Mouse (Mus musculus): ENCODE measurements around the gene Zfp653.
A peak's percentile ranks its signal among the peaks of the same experiment; 100 is the strongest.

DNA sequence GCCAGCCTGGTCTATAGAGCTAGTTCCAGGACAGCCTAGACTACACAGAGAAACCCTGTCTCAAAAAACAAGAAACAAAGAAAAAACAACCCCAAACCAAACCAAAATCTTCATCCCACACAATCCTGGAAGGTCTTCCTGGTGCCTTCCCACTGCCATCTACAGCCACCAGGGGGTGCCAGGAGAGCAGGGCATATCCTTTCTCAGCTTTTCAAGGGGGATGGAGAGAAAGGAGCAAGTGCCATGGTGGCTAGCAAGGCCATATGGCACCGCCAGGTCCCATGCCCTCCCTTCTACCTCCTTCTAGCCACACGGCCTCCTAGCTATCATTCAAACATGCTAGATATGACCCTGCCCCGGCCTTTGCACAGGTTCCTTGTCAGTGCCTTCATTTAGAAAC, 4.7 kb downstream of the Zfp653 start:
- TF ChIP-seq CTCF (conservative IDR thresholded peaks at IDR 0.05; ENCODE audit: low read length) (peak; percentile 89), POU5F1 (IDR thresholded peaks at IDR 0.05; ENCODE audit: borderline replicate concordance, low read length) (no peak)

All from E14TG2a.4 (cell line).